Mouse (Mus musculus) kidney, adult 8-10 months (tissue): ENCODE measurements around the gene Akr1b3.

Source experiments
- DNase-seq, 2 experiments: peaks; one replicate each; pipeline ENCODE4 v3.0.0; 2022

Akr1b3 gene

DNA sequence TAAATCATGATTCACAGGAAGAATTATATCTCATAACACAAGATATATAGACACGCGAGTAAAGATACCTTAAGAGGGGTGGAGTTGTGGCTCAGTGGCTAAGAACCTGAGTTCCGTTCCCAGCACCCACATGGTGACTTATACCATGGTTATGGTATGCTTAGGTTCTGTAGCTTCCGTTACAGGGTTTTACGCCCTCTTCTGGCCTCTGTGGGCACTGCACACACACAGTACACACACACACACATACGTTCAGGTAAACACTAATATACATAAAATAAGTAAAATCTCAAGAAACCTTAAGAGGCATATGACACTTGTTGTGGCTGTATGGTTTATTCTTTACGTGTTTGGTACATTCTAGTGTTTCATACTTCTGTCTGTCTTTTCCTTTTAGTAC lies 4.8 kb upstream of the Akr1b3 start:
- DNase-seq: no peak

DNA sequence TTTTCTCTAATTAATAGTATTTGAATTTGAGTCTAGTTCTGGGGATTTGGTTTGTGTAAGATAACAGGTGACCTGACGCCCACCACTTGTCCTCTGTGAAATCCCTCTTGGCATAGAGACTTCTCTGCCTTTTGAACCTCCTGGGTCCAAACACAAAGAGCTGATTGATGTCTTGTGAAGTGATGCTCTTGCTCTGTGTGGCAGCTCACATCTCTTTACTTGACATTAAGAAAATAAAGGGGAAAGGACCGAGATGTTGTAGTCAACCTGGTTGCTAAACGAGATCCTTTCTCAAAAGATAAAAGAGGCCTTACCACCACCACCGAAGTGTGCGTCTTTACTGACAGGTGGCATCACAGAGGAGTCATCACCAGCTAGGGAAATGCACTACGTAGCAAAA lies 1.4 kb upstream of the Akr1b3 start:
- DNase-seq: no peak

DNA sequence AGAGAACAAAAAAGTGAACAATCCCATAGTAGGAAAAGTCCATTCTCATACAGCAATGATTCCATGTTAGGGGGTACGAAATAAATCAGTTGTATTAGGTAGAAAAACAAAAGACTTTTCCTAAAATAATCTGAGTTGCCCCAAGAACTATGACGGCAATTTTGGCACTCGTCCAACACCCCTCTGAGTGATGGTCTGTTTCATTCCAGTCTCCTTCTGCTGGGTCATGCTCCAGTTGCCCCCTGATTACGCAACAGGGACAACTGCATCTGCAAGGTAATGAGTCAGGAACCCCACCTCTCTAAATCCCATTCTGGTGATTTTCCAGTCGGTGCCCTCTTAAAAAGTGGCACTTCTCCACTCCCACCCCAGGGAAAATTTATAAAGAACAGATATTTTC lies 894 bp upstream of the Akr1b3 start:
- peak; percentile 12 to 24 for DNase-seq

DNA sequence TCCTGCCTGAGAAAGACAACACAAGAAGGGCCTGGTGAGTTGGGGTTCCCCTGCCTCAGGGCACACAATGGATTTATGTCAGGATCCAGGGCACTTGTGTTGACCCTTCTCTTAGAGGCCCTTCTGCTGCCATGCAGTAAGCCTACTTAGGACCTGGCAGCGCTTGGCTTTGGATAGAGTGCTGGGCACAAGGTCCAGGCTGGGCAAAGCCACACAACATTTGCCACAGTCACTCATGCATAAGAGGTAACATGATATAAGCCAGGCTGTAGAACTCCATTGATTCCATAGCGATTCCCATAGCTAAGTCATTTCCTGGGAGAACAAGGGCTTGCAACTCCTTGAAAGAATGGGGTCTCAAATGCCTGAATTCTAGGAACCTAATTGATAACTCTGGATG lies 3.4 kb downstream of the Akr1b3 start:
- peak in 1 of 2 experiments; percentile 44 for DNase-seq

DNA sequence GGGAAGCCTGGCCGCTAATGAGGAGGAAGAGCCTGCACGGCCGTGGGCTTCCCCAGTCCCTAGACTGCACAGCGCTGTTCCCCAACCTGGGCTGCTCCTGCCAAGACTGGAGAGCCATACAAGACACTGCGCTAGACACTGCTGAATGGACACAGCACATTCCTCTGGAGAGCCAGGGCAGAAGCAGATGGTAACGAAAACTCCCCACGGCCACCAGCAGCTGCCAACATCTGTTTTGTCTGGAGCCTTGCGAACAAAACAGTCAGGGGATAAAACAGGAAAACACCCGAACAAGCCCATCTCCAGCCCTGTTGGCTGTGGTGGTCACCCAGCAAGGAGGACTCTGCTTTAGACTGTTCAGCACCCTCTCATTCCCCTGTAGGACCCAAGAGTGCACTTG lies 3.9 kb downstream of the Akr1b3 start:
- DNase-seq: no peak

DNA sequence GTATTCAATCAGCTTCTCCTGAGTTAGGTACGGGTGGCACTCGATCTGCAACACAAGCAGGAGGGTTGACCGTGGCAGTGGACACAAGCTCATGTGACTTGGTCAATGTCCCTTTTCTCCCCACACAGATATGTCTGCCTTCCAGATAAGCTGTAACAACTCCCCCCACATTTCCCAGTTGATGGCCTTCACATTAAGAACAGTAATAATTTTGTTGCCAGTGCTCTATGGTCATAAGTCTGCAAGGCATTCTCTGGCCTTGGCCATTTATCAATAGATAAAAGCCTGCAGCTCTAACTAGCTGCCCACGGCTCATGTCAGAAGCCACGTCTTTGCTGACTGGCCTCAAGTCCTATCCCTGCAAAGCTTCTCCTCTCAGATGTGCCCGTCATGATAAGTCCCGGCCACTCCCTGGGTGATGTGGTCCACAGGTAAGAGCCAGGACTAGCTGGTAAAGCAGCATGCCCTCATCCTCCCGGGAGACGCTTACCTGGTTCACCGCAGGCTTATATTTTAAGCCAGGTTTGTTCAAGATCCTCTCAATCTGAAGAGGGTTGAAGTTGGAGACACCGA lies 7.2 kb downstream of the Akr1b3 start:
- DNase-seq: no peak

DNA sequence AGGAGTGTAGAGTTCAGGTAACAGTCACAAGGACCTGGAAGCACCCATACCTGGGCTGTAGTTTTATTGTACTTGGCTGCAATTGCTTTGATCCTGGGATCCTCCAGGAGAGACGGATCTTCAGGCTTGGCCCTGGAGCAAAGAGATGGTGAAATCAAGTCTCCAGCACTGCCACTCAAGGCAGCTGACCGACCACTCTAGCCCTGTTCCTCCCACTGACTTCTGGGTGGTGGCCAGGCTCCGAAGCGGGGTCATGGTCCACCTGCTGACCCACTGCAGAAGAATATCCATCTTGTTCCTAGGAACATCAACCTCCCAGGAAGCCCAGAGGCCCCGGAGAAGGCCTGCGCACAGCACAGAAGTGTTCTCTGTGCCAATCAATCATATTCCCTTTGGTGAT lies 7.8 kb downstream of the Akr1b3 start:
- peak in 1 of 2 experiments; percentile 48 for DNase-seq

DNA sequence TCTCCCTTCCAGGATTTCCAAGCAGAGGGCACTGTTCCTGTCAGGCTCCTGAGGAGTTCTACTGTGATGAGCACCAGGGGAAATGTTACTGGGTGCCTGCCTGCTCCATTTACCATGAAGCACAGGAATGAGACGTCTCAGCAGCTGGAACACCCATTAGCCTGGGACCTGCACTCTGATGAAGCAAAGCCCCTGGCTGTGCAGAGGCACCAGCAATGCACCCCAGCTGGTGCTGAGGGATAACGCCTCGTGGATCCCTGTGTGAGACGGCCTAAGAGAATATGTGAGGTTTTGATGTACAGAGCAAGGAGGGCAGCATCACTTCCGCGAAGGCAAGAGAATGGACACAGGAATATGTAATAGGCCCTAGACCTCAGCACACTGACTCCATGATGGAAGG lies 10.5 kb downstream of the Akr1b3 start:
- DNase-seq: no peak

DNA sequence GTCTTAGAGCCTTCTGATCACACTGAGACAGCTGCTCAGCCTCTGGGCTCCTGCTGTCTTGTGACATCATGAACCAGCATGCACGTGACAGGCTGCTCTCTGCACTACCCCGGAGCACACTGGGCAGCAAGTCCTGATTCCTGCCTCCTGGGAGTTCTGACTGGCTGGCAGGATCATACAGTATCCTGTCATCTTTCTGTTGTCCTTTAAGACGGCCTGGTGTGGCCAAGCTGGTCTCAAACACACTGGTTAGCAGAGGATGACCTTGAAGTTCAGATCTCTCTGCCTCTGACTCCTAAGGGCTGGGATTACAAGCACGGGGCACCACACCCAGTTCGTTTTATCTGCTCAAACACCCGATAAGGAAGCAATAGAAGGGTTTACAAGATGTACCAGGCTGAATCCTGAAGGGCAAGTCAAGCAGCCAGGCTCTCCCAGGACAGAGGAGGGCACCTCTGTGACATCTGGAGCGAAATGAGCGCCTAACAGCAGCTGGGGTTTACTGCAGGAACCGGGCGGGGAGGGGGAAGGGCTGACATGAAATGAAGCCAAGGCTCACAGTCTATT lies 12.5 kb downstream of the Akr1b3 start:
- DNase-seq: peak in 1 of 2 experiments; percentile 47

DNA sequence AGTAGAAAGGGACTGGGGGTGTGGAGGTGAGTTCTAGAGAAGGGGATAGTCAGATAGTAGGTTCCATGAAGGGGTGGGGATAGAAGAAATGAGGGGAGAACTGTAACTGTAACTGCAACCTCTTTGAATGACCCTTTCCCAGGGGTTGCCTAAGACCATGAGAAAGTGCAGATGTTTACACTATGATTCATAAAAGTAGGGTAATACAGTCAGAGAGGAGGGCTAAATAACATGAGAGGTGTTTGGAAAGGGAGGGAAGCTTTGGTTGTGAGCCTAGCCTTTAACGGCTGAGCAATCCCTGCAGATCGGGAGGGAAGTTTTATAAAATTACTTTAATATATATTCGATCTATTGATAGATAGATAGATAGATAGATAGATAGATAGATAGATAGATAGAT lies 20.2 kb downstream of the Akr1b3 start:
- DNase-seq: no peak

DNA sequence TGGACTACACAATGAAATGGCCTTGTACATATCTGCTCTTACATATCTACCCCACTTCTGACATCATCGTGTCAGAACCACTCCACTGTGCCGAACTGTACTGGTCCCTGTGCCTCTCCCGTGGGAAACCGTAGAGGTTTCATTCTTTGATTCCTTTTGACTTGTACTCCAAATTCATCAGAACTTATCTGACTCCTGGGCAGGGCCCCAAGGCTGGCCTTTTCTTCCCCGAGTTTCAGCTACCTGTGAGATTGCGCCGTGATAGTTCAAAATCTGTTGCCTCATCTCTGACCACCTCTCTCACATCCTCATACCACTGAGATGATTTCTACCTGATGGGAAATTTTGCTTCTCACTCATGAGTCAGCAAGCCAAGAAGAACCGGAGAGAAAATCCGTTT lies 21.8 kb downstream of the Akr1b3 start:
- no peak for DNase-seq

DNA sequence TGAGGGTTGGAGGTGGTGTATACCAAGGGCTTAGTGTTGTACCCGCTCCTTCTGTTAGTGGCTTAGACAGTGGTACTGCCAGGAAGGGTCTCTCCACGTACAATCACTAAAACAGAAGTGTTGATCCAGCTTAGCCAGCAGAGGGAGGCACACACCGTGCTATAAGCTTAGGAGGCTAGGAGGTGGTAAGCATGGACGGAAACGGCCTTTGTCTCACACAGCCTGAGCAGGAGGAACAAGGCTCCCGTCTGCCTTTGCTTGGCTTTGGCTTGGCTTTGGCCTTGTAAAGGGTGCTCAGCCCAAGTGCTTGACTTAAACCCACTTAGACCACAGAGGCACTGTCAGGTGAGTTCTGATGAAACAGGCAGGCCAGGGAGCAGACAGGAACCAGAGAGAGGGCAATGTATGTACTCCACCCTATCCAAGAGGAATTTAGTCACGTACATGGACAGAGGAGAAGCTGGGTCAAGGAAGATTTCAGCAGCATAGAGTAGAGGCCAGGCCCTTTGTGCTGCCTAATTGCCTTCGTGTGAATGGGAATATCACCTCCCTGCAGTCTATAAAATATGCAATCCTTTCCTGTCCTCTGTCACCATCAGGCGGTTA lies 24.3 kb downstream of the Akr1b3 start:
- peak; percentile 40 to 63 for DNase-seq

DNA sequence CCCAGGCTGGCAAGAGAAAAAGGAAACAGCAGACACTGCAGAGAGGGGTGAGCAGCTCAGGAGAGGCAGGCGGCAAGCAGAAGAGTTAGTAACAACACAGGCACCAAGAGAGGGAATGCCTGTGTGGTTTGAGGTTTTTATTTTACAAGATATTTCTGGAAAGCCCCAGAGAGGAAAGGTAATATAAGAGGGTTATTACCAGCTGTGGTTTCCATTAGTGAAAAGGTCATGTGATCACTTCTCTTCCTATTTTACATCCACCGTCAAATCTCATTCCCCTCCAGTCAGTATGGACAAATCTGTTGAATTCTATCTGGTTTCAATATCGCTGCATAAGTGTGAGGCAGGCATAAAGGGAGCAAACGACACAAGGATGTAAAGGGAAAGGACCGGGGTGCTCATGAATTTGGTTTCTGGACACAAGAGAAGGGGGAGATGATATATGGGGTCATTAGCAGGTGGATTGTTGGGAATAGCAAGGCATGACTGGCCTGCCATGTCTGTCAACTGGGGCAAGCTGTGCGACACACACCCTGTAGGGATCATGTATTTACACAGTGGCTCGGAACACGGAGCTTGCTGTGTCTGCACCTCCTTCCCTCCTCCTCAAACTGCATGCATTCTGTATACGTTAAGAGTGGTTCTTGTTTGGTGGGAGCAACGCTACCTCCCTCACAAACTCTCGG lies 24.9 kb downstream of the Akr1b3 start:
- no peak for DNase-seq

DNA sequence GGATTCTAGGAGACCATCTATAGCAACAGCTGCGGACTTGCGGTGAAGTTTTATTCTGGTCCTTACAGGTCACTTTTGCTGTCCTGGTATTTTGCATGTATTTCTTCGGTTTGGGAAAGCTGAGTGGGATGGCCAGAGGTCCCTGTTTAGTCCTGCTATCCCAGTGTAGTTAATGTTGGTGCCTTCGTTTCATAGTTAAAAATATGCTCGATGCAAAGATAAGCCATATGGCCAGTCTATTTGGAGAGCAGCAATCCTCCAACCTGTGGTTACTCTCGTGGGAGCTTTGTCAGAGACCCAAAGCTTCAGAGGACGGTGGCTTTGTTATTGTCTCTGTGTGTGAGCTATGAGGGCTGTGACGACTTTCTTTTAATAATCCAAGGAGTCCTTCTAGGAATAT lies 26.6 kb downstream of the Akr1b3 start:
- DNase-seq: no peak

DNA sequence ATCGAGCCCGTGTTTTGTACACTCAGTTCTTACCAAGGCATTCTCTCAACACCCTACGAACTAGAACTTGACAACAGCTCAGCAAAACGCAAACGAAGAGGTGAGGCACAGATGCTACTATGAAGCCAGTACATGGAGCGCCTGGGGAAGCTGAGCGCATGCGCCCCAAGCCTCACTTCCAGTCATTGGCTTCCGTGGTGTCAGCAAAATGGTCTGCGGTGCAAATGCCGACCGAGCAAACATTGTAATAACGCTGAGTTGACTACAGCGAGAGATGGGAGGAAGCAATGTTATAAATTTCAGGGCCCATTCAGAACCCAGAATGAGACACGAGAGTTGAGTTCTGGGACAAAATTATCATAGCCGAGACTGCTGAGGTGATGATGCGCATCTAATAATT lies 27.2 kb downstream of the Akr1b3 start:
- DNase-seq: no peak

DNA sequence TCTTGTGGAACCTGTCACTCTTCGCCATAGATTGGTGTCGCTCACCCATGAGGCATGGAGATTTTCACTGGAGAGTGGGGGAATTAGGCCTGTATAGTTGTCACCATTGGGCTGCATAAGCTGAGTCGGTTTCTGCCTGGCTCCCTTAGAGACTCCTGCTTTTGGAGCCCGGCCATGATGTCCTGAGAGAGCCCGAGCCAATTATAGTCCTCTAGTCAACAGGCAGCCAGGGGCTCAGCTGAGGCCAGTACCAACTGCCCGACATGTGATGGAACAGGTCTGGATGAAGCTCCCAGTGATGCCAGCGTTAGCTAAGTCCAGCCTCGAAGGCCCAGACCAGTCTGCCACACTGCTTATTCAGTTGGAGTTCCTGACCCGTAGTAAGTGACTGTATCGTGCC lies 29.2 kb downstream of the Akr1b3 start:
- no peak for DNase-seq

DNA sequence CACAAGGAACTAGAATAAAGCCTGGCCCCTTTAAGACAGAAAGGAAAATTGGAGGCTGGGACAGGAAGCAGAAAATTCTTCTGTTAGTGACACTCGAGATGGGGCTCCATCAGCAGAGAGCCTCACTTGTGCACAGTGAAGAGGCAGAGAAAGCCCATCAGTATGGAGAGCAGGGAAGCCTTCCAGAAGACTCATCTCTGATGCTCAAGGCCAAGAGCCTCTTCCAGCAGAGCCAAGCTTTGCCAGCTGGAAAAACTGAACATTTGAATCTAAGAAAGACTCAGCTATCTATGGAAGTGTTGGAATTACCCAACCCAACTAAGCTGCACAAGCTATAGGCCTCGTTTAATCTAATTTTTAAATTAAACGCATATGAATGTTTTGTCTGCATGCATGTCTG lies 30.4 kb downstream of the Akr1b3 start:
- DNase-seq: no peak

DNA sequence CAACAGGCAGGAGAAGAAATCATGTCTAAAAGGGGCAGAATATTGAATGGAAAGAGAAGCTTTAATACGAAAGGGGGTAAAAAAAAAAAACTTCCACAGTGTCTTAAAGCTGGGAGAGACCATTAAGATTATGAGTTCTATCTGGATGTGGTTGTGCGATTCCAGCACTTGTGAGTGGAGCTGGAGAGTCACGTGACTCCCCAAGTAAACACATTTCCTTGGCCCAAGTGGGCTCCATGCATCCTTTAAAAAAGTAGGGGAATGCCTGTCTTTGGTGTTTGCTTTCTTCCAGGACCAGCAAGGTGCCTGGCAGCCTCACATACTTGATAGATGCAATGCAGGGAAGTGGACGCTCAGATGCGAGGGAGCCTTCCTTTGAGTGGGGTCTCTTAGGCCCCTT lies 38.9 kb downstream of the Akr1b3 start:
- no peak for DNase-seq

DNA sequence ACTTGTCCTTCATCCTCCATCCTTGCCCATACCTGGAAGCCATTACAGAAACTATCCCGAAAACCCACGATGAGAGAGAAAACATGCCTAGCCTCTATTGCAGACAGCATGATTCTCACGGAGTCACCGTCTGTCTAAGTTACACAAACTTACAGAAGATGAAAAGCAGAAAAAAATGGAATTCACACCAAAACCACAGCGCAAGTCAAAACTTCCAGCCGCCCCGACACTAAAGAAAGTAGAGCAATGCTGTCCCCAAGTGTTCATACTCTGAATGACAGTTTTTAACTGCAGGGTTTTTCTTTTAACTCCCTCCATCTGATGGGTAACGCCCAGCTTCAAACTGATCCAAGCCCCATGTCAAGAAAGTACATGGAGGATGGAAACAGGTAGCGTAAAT lies 39.6 kb downstream of the Akr1b3 start:
- DNase-seq: peak; percentile 34 to 51

DNA sequence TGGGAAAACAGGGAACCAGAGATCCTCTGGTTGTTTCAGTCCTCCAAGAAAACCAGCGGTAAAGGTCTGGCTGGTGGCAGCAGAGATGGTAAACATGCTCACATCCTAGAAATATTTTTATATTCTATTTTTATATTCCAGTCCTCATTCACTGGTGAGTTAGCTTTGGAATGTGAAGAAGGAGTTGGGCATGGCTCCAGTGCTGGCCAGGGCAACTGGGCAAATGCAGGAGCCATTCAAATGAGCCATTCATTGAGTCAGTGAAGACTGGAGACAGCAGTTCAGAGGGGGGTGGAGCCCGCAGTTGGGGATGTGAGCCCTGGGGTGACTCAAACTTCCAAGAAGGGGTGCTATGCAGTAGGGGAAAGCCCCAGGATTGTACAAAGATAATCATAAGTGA lies 42.9 kb downstream of the Akr1b3 start:
- DNase-seq: no peak

DNA sequence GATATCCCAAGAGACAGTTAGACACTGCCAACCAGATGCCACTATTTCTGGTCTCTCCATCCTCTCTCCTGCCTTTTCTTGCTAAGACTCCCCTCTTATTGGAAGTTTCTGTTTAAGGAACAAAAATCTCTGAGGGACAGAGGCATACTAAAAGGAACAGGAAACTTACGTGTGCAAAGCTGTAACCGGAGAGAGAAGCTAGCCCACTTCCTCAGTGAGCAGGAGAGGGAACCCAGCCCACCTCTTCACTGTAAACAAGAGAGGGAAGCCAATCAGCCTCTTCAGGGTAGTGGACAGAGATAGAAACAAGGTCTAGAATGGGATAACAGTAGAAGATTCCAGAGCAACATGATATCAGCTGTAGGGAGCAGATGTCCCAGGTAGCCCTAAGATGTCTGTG lies 44.2 kb downstream of the Akr1b3 start:
- no peak for DNase-seq

DNA sequence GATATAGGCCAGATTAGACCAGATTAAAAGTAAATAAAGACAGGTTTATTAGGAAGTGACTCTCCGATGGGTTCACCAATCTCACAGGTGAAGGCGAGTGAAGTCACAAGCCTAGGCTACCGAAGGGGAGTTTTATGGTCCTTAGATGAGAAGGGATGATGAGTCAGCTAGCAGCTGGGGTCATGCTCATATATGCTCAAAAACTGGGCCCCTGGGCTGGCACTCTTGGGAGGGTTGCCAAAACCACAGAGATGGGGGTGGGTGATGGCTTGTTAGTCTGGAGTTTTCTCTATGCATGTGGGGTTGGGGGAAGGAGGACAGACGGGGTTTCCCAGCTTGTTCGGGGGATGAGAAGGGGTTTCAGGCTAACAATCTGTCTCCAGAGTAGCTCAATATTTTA lies 44.8 kb downstream of the Akr1b3 start:
- DNase-seq: no peak

DNA sequence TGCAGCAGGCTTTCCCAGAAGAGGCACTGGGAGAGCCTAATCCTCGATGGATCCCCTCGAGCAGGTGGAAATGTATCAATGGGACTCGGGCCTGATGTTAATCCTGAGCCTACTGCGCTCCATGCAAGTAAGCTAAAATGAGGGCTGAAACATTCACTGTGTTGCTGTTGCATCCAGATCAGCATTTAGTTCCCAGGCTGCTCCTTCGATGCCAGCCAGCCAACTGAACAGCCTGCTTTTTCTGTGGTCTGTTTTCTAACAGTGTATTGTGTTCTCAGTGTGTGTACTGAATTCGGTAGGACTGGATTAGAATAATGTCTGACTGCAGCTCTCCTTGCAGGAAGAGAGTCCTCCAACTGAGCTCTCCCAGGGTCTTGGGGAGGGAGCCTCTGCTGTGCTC lies 46.6 kb downstream of the Akr1b3 start:
- no peak for DNase-seq

DNA sequence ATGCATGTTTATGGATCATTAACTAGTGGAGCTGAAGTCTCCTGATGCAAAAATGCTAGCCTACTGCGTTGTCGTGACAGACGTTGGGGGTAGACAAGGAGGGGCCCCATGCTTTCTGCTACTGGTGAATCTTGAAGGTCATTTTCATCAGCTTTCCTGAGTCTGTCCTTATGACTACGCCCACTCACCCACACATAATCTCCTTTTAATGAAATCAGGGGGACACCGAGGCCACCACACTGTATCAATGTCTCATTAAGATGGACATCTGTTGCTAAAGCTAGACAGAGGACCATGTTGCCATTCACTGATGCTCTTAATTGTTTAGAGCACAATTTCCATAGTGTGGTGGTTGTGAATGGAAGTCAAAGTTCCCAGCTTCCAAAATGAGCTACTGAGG lies 58.7 kb downstream of the Akr1b3 start:
- no peak for DNase-seq
